ENCODE assay signal across 8 mouse cellular contexts in genomic region chr19:46338942-46339286, GRCm38 (mm10). TPM values are rescaled to one million over a fixed set of nuclear protein-coding genes. Genes with fewer than 3 reads are reported as not detected.
DNase-seq lines count a peak whose midpoint lies in the region; ATAC-seq and TF ChIP-seq lines count a peak whose summit lies in the region.

No protein-coding gene starts in this region.

- H3K4me2 ChIP-seq in forebrain, embryonic 16.5 days (ENCODE audit: low read length), result peak overlapping the region; percentile 45

- no peak for DNase-seq in frontal cortex, adult 2 months (ENCODE audit: extremely low spot score in 1 of 2, low spot score in 1 of 2)
- DNase-seq in embryo, embryonic 9.5 days (ENCODE audit: extremely low spot score), result no peak
- DNase-seq in layer of hippocampus, adult 18-20 months (ENCODE audit: low spot score in 2 of 2), result no peak
- DNase-seq in cerebellum, postnatal 36 days, result no peak

- ATAC-seq in frontal cortex, adult (ENCODE audit: low TSS enrichment), result peak; percentile 6
- no peak for ATAC-seq in forebrain, embryonic 16.5 days

- peaks cover 13% of the 10 kb centered on the region for H3K36me3 ChIP-seq in E14TG2a.4 (ENCODE audit: insufficient read depth, low read length)
- no peaks in the 10 kb centered on the region for H3K36me3 ChIP-seq in forebrain, embryonic 16.5 days (ENCODE audit: control insufficient read depth, insufficient read depth)
- H3K36me3 ChIP-seq in macrophage (ENCODE audit: inconsistent target), result no peaks in the 10 kb centered on the region

- H3K9ac ChIP-seq in forebrain, embryonic 16.5 days (replicated peaks; ENCODE audit: low read depth, low read length), result peak overlapping the region; percentile 16

- peaks cover 22% of the 10 kb centered on the region for H3K79me2 ChIP-seq in macrophage (ENCODE audit: inconsistent target)

- H3K27me3 ChIP-seq in E14TG2a.4 (ENCODE audit: insufficient read depth, low read length), result peaks cover 23% of the 10 kb centered on the region
- H3K27me3 ChIP-seq in forebrain, embryonic 16.5 days (replicated peaks; ENCODE audit: control insufficient read depth, insufficient read depth, low read length), result no peaks in the 10 kb centered on the region

- no peak for TF ChIP-seq CTCF in E14TG2a.4 (conservative IDR thresholded peaks at IDR 0.05; ENCODE audit: low read length)

- H3K4me3 ChIP-seq in E14TG2a.4 (replicated peaks; ENCODE audit: low read length) (peak overlapping the region; percentile 89), macrophage (ENCODE audit: inconsistent target) (peak overlapping the region; percentile 95)
- H3K4me3 ChIP-seq in forebrain, embryonic 16.5 days (replicated peaks; ENCODE audit: low read length), result peak overlapping the region; percentile 29

- peak overlapping the region; percentile 76 for H3K27ac ChIP-seq in forebrain, embryonic 16.5 days (ENCODE audit: low read length)
- peak overlapping the region; percentile 97 for H3K27ac ChIP-seq in macrophage

- H3K4me1 ChIP-seq in E14TG2a.4 (replicated peaks; ENCODE audit: low read depth, low read length), result peaks cover 43% of the 10 kb centered on the region
- H3K4me1 ChIP-seq in forebrain, embryonic 16.5 days (replicated peaks; ENCODE audit: control insufficient read depth, insufficient read depth, low read length), result peaks cover 27% of the 10 kb centered on the region

- 47% methylated on average over 6 of the region's 6 CpGs for WGBS in forebrain, embryonic 16.5 days
- WGBS in macrophage (ENCODE audit: missing documents), result 0% methylated on average over 5 of the region's 6 CpGs

- H3K9me3 ChIP-seq in E14TG2a.4 (ENCODE audit: low read length), result no peaks in the 10 kb centered on the region
- no peaks in the 10 kb centered on the region for H3K9me3 ChIP-seq in forebrain, embryonic 16.5 days (ENCODE audit: control insufficient read depth, low read length)

RNA-seq across cellular contexts. Expression of gene Cuedc2, which starts 0.4 kb away (rescaled TPM):
- polyA plus RNA-seq in frontal cortex, adult 2 months (2012; rRNA removed), result 226 and 229 TPM in 2 replicates
- polyA plus RNA-seq in forebrain, embryonic 16.5 days (2015; fragmentation: Nextera tagmentation; extraction: Ambion mirVana), result 375 and 392 TPM in 2 replicates
- total RNA-seq in macrophage (2018; cell fraction: chromatin; rRNA removed), result 100 to 1,000 TPM in 4 of 26 experiments, 10 to 100 TPM in 22; 19.6 to 148 (median 75.5) TPM
- total RNA-seq in macrophage (2018; cell fraction: cytosol; rRNA removed), result 100 to 1,000 TPM in 19 of 26 experiments, 10 to 100 TPM in 7; 86.3 to 159 (median 111) TPM
- 100 to 1,000 TPM in 5 of 26 experiments, 10 to 100 TPM in 21; 42.6 to 129 (median 72.4) TPM for total RNA-seq in macrophage (2018; cell fraction: nucleus; rRNA removed)
- polyA plus RNA-seq in macrophage (2018), result 107 to 134 TPM (median 122 TPM) in 3 replicates
- 100 to 1,000 TPM; 179 to 182 TPM for total RNA-seq in layer of hippocampus, adult 18-20 months (2021)

RNA-seq across cellular contexts. Expression of gene Mfsd13a, which starts 2.0 kb away (rescaled TPM):
- polyA plus RNA-seq in frontal cortex, adult 2 months (2012; rRNA removed), result 30.4 and 39.6 TPM in 2 replicates
- 12.2 and 12.3 TPM in 2 replicates for polyA plus RNA-seq in forebrain, embryonic 16.5 days (2015; fragmentation: Nextera tagmentation; extraction: Ambion mirVana)
- total RNA-seq in macrophage (2018; cell fraction: chromatin; rRNA removed), result 10 to 100 TPM in 9 of 26 experiments, 1 to 10 TPM in 17; 3.6 to 15.7 (median 8.5) TPM
- 10 to 100 TPM; 15.4 to 33.3 (median 24.1) TPM for total RNA-seq in macrophage (2018; cell fraction: cytosol; rRNA removed)
- 10 to 100 TPM in 24 of 26 experiments, 1 to 10 TPM in 2; 9.4 to 52.4 (median 17.7) TPM for total RNA-seq in macrophage (2018; cell fraction: nucleus; rRNA removed)
- 15.2 to 23.8 TPM (median 20.1 TPM) in 3 replicates for polyA plus RNA-seq in macrophage (2018)
- 10 to 100 TPM; 28.2 to 29.0 TPM for total RNA-seq in layer of hippocampus, adult 18-20 months (2021)

RNA-seq across cellular contexts. Expression of gene Fbxl15, which starts 10.9 kb away (rescaled TPM):
- polyA plus RNA-seq in frontal cortex, adult 2 months (2012; rRNA removed), result 33.2 and 36.5 TPM in 2 replicates
- polyA plus RNA-seq in forebrain, embryonic 16.5 days (2015; fragmentation: Nextera tagmentation; extraction: Ambion mirVana), result 40.1 and 44.2 TPM in 2 replicates
- 1 to 10 TPM in 25 of 26 experiments, under 1 TPM in 1; 0.69 to 7.2 (median 3.3) TPM for total RNA-seq in macrophage (2018; cell fraction: chromatin; rRNA removed)
- total RNA-seq in macrophage (2018; cell fraction: cytosol; rRNA removed), result 1 to 10 TPM; 4.4 to 9.7 (median 6.5) TPM
- total RNA-seq in macrophage (2018; cell fraction: nucleus; rRNA removed), result 1 to 10 TPM; 1.3 to 8.8 (median 4.4) TPM
- polyA plus RNA-seq in macrophage (2018), result 1.1 to 6.6 TPM (median 6.4 TPM) in 3 replicates
- 10 to 100 TPM; 30.7 to 31.5 TPM for total RNA-seq in layer of hippocampus, adult 18-20 months (2021)

RNA-seq across cellular contexts. Expression of gene 2310034G01Rik, which starts 11.2 kb away (rescaled TPM):
- polyA plus RNA-seq in frontal cortex, adult 2 months (2012; rRNA removed), result 1.8 and 2.1 TPM in 2 replicates
- polyA plus RNA-seq in forebrain, embryonic 16.5 days (2015; fragmentation: Nextera tagmentation; extraction: Ambion mirVana), result 2.1 and 3.0 TPM in 2 replicates
- 1 to 10 TPM in 1 of 26 experiments, under 1 TPM in 2, not detected in 23; 0.33 to 1.7 (median 0.75) TPM for total RNA-seq in macrophage (2018; cell fraction: chromatin; rRNA removed)
- under 1 TPM in 22 of 26 experiments, not detected in 4; 0.07 to 0.54 (median 0.21) TPM for total RNA-seq in macrophage (2018; cell fraction: cytosol; rRNA removed)
- 1 to 10 TPM in 1 of 26 experiments, under 1 TPM in 6, not detected in 19; 0.29 to 1.2 (median 0.48) TPM for total RNA-seq in macrophage (2018; cell fraction: nucleus; rRNA removed)
- 0.17 to 0.31 TPM (median 0.27 TPM) in 3 replicates for polyA plus RNA-seq in macrophage (2018)
- 1 to 10 TPM in 1 of 2 experiments, under 1 TPM in 1; 0.77 to 1.2 TPM for total RNA-seq in layer of hippocampus, adult 18-20 months (2021)

RNA-seq across cellular contexts. Expression of gene Psd, which starts 12.0 kb away (rescaled TPM):
- 653 and 659 TPM in 2 replicates for polyA plus RNA-seq in frontal cortex, adult 2 months (2012; rRNA removed)
- 74.1 and 89.8 TPM in 2 replicates for polyA plus RNA-seq in forebrain, embryonic 16.5 days (2015; fragmentation: Nextera tagmentation; extraction: Ambion mirVana)
- total RNA-seq in macrophage (2018; cell fraction: chromatin; rRNA removed), result 1 to 10 TPM in 16 of 26 experiments, under 1 TPM in 10; 0.41 to 3.9 (median 1.1) TPM
- total RNA-seq in macrophage (2018; cell fraction: cytosol; rRNA removed), result under 1 TPM in 18 of 26 experiments, not detected in 8; 0.03 to 0.62 (median 0.11) TPM
- total RNA-seq in macrophage (2018; cell fraction: nucleus; rRNA removed), result 1 to 10 TPM in 10 of 26 experiments, under 1 TPM in 12, not detected in 4; 0.28 to 2.7 (median 0.93) TPM
- 0.13 to 0.33 TPM in 2 of 3 replicates, not detected in the other for polyA plus RNA-seq in macrophage (2018)
- 100 to 1,000 TPM; 799 to 877 TPM for total RNA-seq in layer of hippocampus, adult 18-20 months (2021)

Comparison
In these comparisons a context has a peak if more than half of its experiments do, and no peak if none do; other contexts are left out.
1. H3K4me3 ChIP-seq: peak in every context shown above with its lines; median percentile 95 in macrophage; 89 in E14TG2a.4; 29 in forebrain, embryonic 16.5 days.